Mouse (Mus musculus): ENCODE results near the gene Lims1. TPM values are rescaled to one million over a fixed set of nuclear protein-coding genes. Genes with fewer than 3 reads are reported as not detected.
"Not testable (repeated sequence)": the region's sequence is repeated elsewhere in the genome, so short reads cannot be mapped to it uniquely, and the experiment has no call there.

Gene Lims1
- polyA plus RNA-seq, 1 experiment from 2014 or later = 143 TPM

- Histone ChIP-seq H3K9me3 (replicated peaks; ENCODE audit: low read length) (no peaks in the 10 kb centered on the region), H3K4me2 (ENCODE audit: low read length) (no peak overlapping the region), H3K27me3 (ENCODE audit: insufficient read depth, low read length) (no peaks in the 10 kb centered on the region), H3K27ac (no peak overlapping the region), H3K36me3 (ENCODE audit: insufficient read depth, low read length) (peaks cover 17% of the 10 kb centered on the region), H3K9ac (ENCODE audit: low read depth, low read length) (no peak overlapping the region), H3K4me3 (replicated peaks; ENCODE audit: low read depth, low read length) (no peak overlapping the region), H3K4me1 (replicated peaks; ENCODE audit: insufficient read depth, low read length) (no peaks in the 10 kb centered on the region)
- DNase-seq (ENCODE audit: low spot score) = no peak
- no peak for ATAC-seq (replicated peaks; ENCODE audit: low FRiP score, low read depth)
- no peak for TF ChIP-seq CTCF (IDR thresholded peaks at IDR 0.05; ENCODE audit: low read depth)
- WGBS = 90% methylated on average over 3 of the region's 3 CpGs
These were observed 16.4 kb upstream of the Lims1 start for GRCm38 (mm10) chr10:58306897-58307296.

- H3K36me3 ChIP-seq (ENCODE audit: insufficient read depth, low read length) = peaks cover 17% of the 10 kb centered on the region
- TF ChIP-seq CTCF (IDR thresholded peaks at IDR 0.05; ENCODE audit: low read depth) = no peak
- DNase-seq (ENCODE audit: low spot score) (no peak), ATAC-seq (replicated peaks; ENCODE audit: low FRiP score, low read depth) (no peak)
- H3K9ac ChIP-seq (ENCODE audit: low read depth, low read length) = no peak overlapping the region
- H3K27ac ChIP-seq = no peak overlapping the region
- no peaks in the 10 kb centered on the region for H3K4me1 ChIP-seq (replicated peaks; ENCODE audit: insufficient read depth, low read length)
- H3K4me2 ChIP-seq (ENCODE audit: low read length) = no peak overlapping the region
- no peaks in the 10 kb centered on the region for H3K27me3 ChIP-seq (ENCODE audit: insufficient read depth, low read length)
- no peak overlapping the region for H3K4me3 ChIP-seq (replicated peaks; ENCODE audit: low read depth, low read length)
- WGBS = 76% methylated on average over 1 of the region's 1 CpGs
- no peaks in the 10 kb centered on the region for H3K9me3 ChIP-seq (replicated peaks; ENCODE audit: low read length)
These were observed 12.5 kb upstream of the Lims1 start for GRCm38 (mm10) chr10:58310791-58311190.

GRCm38 (mm10) chr10:58312887-58313286 is 10.4 kb upstream of the Lims1 start:
- Histone ChIP-seq H3K4me2 (ENCODE audit: low read length) (no peak overlapping the region), H3K36me3 (ENCODE audit: insufficient read depth, low read length) (peaks cover 17% of the 10 kb centered on the region), H3K4me3 (replicated peaks; ENCODE audit: low read depth, low read length) (no peak overlapping the region), H3K4me1 (replicated peaks; ENCODE audit: insufficient read depth, low read length) (no peaks in the 10 kb centered on the region), H3K9me3 (replicated peaks; ENCODE audit: low read length) (no peaks in the 10 kb centered on the region), H3K27ac (no peak overlapping the region), H3K27me3 (ENCODE audit: insufficient read depth, low read length) (no peaks in the 10 kb centered on the region), H3K9ac (ENCODE audit: low read depth, low read length) (no peak overlapping the region)
- no peak for ATAC-seq (replicated peaks; ENCODE audit: low FRiP score, low read depth)
- 97% methylated on average over 5 of the region's 5 CpGs for WGBS
- TF ChIP-seq CTCF (IDR thresholded peaks at IDR 0.05; ENCODE audit: low read depth) = no peak
- no peak for DNase-seq (ENCODE audit: low spot score)

- Histone ChIP-seq H3K4me3 (replicated peaks; ENCODE audit: low read depth, low read length) (no peak overlapping the region), H3K9me3 (replicated peaks; ENCODE audit: low read length) (no peaks in the 10 kb centered on the region), H3K27me3 (ENCODE audit: insufficient read depth, low read length) (no peaks in the 10 kb centered on the region), H3K4me1 (replicated peaks; ENCODE audit: insufficient read depth, low read length) (peaks cover 10% of the 10 kb centered on the region; the same call in 1 of the 2 replicates), H3K27ac (no peak overlapping the region), H3K4me2 (ENCODE audit: low read length) (no peak overlapping the region), H3K9ac (ENCODE audit: low read depth, low read length) (no peak overlapping the region), H3K36me3 (ENCODE audit: insufficient read depth, low read length) (no peaks in the 10 kb centered on the region)
- ATAC-seq (replicated peaks; ENCODE audit: low FRiP score, low read depth) (no peak), DNase-seq (ENCODE audit: low spot score) (peak; percentile 37)
- no peak for TF ChIP-seq CTCF (IDR thresholded peaks at IDR 0.05; ENCODE audit: low read depth)
- WGBS = 84% methylated on average over 3 of the region's 3 CpGs
These were observed 2.4 kb upstream of the Lims1 start for GRCm38 (mm10) chr10:58320881-58321280.

GRCm38 (mm10) chr10:58322361-58323027 is 772 bp upstream of the Lims1 start:
- DNase-seq (ENCODE audit: low spot score) (no peak), ATAC-seq (replicated peaks; ENCODE audit: low FRiP score, low read depth) (no peak)
- Histone ChIP-seq H3K27ac (peak overlapping the region; percentile 93), H3K4me3 (replicated peaks; ENCODE audit: low read depth, low read length) (0 out of 2 replicates have a peak overlapping the region, but pooled peaks have one; percentile 81), H3K4me1 (replicated peaks; ENCODE audit: insufficient read depth, low read length) (peaks cover 12% of the 10 kb centered on the region; the same call in 1 of the 2 replicates), H3K27me3 (ENCODE audit: insufficient read depth, low read length) (no peaks in the 10 kb centered on the region), H3K36me3 (ENCODE audit: insufficient read depth, low read length) (no peaks in the 10 kb centered on the region), H3K9ac (ENCODE audit: low read depth, low read length) (peak overlapping the region; percentile 45; the same call in 1 of the 2 replicates), H3K9me3 (replicated peaks; ENCODE audit: low read length) (no peaks in the 10 kb centered on the region), H3K4me2 (ENCODE audit: low read length) (peak overlapping the region; percentile 52)
- no peak for TF ChIP-seq CTCF (IDR thresholded peaks at IDR 0.05; ENCODE audit: low read depth)
- WGBS = 29% methylated on average over 6 of the region's 6 CpGs

GRCm38 (mm10) chr10:58326271-58326670 is 3.0 kb downstream of the Lims1 start:
- 35% methylated on average over 3 of the region's 3 CpGs for WGBS
- no peak overlapping the region for H3K4me2 ChIP-seq (ENCODE audit: low read length)
- no peaks in the 10 kb centered on the region for H3K9me3 ChIP-seq (replicated peaks; ENCODE audit: low read length)
- TF ChIP-seq CTCF (IDR thresholded peaks at IDR 0.05; ENCODE audit: low read depth) = no peak
- no peaks in the 10 kb centered on the region for H3K36me3 ChIP-seq (ENCODE audit: insufficient read depth, low read length)
- DNase-seq (ENCODE audit: low spot score) = no peak
- H3K9ac ChIP-seq (ENCODE audit: low read depth, low read length) = no peak overlapping the region
- no peak overlapping the region for H3K27ac ChIP-seq
- no peak for ATAC-seq (replicated peaks; ENCODE audit: low FRiP score, low read depth)
- no peak overlapping the region for H3K4me3 ChIP-seq (replicated peaks; ENCODE audit: low read depth, low read length)
- peaks cover 12% of the 10 kb centered on the region; the same call in 1 of the 2 replicates for H3K4me1 ChIP-seq (replicated peaks; ENCODE audit: insufficient read depth, low read length)
- H3K27me3 ChIP-seq (ENCODE audit: insufficient read depth, low read length) = no peaks in the 10 kb centered on the region

- ATAC-seq (replicated peaks; ENCODE audit: low FRiP score, low read depth) = not testable (repeated sequence)
- WGBS = 95% methylated on average over 6 of the region's 6 CpGs
These were observed 4.6 kb downstream of the Lims1 start for GRCm38 (mm10) chr10:58327836-58328235.

More at GRCm38 (mm10) chr10:58327836-58328235, 4.6 kb downstream of the Lims1 start:
- not testable (repeated sequence) for H3K27ac ChIP-seq; H3K9ac ChIP-seq (ENCODE audit: low read depth, low read length); DNase-seq (ENCODE audit: low spot score); H3K9me3 ChIP-seq (replicated peaks; ENCODE audit: low read length); H3K4me3 ChIP-seq (replicated peaks; ENCODE audit: low read depth, low read length); H3K27me3 ChIP-seq (ENCODE audit: insufficient read depth, low read length); H3K4me2 ChIP-seq (ENCODE audit: low read length); H3K36me3 ChIP-seq (ENCODE audit: insufficient read depth, low read length)
- H3K4me1 ChIP-seq (replicated peaks; ENCODE audit: insufficient read depth, low read length) = peaks cover 12% of the 10 kb centered on the region; the same call in 1 of the 2 replicates
